Mouse (Mus musculus): ENCODE measurements at regions not wholly inside any gene's neighbourhood (a gene's known extent, or its start where the extent isn't known, plus 50 kb on each side); places are given as distances from the start of the nearest gene placed in this dataset.

- no peak for TF ChIP-seq CTCF (IDR thresholded peaks at IDR 0.05; ENCODE audit: insufficient read depth, low read length)
- no peak for TF ChIP-seq POLR2A (IDR thresholded peaks at IDR 0.05; ENCODE audit: borderline replicate concordance, extremely low read depth, low read depth, low read length)
Measured at GRCm38 (mm10) chr9:30731687-30732086, 190.6 kb downstream of the Adamts15 start.
